Mouse (Mus musculus): ENCODE results near the gene Scap. TPM values are rescaled to one million over a fixed set of nuclear protein-coding genes. Genes with fewer than 3 reads are reported as not detected.

The Scap gene
- polyA plus RNA-seq, 1 experiment from 2014 or later, result 43.6 TPM

DNA sequence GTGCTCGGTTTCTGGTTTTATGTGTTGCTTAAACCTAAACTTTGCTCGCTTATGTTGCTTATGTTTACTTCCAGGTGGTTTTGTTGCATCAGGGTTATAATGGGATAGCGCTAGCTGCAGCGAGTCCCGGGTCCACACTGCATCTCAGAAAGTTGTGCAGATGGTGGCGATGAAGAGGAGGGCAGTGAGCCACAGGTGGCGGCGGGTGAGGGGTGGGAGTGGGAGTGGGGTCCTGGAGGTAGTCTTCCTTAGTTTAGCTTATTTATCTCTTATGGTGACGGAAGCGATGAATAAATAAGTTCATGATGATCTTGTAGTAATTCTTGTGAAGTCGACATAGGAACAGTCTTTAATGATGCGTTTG, 790 bp downstream of the Scap start:
- Histone ChIP-seq H3K4me1 (peaks cover 19% of the 10 kb centered on the region), H3K36me3 (no peaks in the 10 kb centered on the region), H3K4me3 (replicated peaks) (peak overlapping the region; percentile 73), H3K27ac (replicated peaks) (no peak overlapping the region), H3K9me3 (replicated peaks) (no peaks in the 10 kb centered on the region), H3K4me2 (replicated peaks) (peak overlapping the region; percentile 75), H3K27me3 (no peaks in the 10 kb centered on the region), H3K9ac (peak overlapping the region; percentile 62)
- WGBS, result 10% methylated on average over 12 of the region's 12 CpGs
- ATAC-seq (ENCODE audit: insufficient number of reproducible peaks, low FRiP score, low TSS enrichment, low read depth), result no peak

DNA sequence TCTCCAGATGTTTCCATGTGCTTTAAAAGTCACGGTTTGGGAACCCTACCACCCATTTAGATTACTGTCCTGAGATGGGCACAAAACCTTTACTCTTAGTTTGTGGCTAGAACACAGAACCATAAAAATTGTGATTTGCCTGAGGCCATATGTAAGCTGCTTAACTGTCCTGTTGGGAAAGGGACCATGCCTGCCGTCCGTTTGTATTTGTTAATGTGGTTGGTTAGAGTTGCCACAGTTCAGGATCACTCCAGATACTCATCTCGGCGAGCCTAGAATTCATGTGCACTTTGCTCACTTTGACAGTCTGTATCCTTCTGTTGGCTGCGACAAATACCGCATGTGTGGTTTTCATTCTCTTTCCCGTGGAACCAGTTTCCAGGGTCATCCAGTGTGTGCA, 1.8 kb downstream of the Scap start:
- H3K27ac ChIP-seq (replicated peaks), result no peak overlapping the region
- H3K4me2 ChIP-seq (replicated peaks), result no peak overlapping the region
- no peak overlapping the region for H3K9ac ChIP-seq
- H3K4me3 ChIP-seq (replicated peaks), result no peak overlapping the region
- no peak for ATAC-seq (ENCODE audit: insufficient number of reproducible peaks, low FRiP score, low TSS enrichment, low read depth)
- H3K27me3 ChIP-seq, result no peaks in the 10 kb centered on the region
- no peaks in the 10 kb centered on the region for H3K9me3 ChIP-seq (replicated peaks)
- peaks cover 20% of the 10 kb centered on the region for H3K4me1 ChIP-seq
- H3K36me3 ChIP-seq, result no peaks in the 10 kb centered on the region
- WGBS, result 43% methylated on average over 8 of the region's 8 CpGs

DNA sequence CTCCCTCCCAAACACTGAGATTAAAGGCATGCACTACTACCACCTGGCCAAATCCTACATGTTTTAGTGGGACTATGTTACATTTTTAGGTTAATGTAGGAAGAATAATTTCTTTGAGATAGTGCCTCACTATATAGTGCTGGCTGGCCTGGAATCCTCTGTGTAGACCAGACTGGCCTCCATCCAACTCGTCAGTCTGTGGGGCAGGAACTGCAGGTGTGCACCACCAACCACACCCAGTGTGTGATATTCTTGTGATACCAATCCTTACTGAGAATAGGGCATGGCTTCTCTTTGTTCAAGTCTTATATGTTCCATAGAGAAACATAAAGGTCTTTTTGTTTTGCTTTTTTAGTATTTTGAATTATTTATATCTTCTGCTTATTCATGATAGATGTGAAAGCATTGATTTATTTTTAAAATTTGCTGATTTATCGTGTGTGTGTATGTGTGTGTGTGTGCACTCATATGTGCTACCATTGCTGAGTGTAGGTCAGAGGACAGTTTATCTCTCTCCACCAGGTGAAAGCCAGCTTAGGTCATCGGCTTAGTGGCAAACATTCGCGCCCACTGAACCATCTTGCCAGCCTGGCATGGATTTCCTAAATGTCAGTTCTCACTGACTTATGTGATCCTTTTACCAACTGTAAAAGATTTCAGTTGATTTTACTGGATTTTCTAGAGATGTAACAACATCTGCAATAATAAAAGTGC, 7.1 kb downstream of the Scap start:
- Histone ChIP-seq H3K4me2 (replicated peaks) (no peak overlapping the region), H3K27ac (replicated peaks) (no peak overlapping the region), H3K36me3 (no peaks in the 10 kb centered on the region), H3K4me1 (0 out of 2 replicates have a peak, but pooled peaks cover 6% of the 10 kb centered on the region), H3K27me3 (no peaks in the 10 kb centered on the region), H3K9me3 (replicated peaks) (no peaks in the 10 kb centered on the region), H3K9ac (no peak overlapping the region), H3K4me3 (replicated peaks) (no peak overlapping the region)
- 86% methylated on average over 5 of the region's 5 CpGs for WGBS
- ATAC-seq (ENCODE audit: insufficient number of reproducible peaks, low FRiP score, low TSS enrichment, low read depth), result no peak

DNA sequence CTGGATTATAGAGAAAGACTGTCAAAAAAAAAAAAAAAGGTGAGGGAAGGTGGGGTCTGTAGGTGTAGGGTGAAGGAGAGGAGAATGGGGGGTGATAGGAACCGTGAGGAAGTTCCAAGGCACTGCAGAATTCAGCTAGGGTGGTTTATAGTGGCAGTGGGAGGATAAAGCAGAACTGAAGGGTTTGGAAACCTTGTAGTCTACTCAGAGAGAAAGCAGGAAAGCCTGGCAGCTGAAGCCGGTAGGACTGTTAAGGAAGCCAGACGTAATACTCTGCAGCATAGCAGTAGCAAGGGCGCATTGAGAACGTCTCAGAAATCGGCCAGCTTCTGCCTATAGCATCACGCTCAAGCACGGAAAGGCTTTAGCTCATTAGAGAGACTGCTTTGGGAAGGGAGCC, 8.9 kb downstream of the Scap start:
- 0 out of 2 replicates have a peak, but pooled peaks cover 4% of the 10 kb centered on the region for H3K4me1 ChIP-seq
- H3K4me3 ChIP-seq (replicated peaks), result no peak overlapping the region
- no peak overlapping the region for H3K4me2 ChIP-seq (replicated peaks)
- H3K27ac ChIP-seq (replicated peaks), result no peak overlapping the region
- no peaks in the 10 kb centered on the region for H3K27me3 ChIP-seq
- no peak for ATAC-seq (ENCODE audit: insufficient number of reproducible peaks, low FRiP score, low TSS enrichment, low read depth)
- no peaks in the 10 kb centered on the region for H3K36me3 ChIP-seq
- no peaks in the 10 kb centered on the region for H3K9me3 ChIP-seq (replicated peaks)
- 87% methylated on average over 8 of the region's 8 CpGs for WGBS
- no peak overlapping the region for H3K9ac ChIP-seq

- Histone ChIP-seq H3K36me3 (no peaks in the 10 kb centered on the region), H3K27me3 (no peaks in the 10 kb centered on the region), H3K9ac (no peak overlapping the region), H3K9me3 (replicated peaks) (no peaks in the 10 kb centered on the region), H3K4me1 (0 out of 2 replicates have a peak, but pooled peaks cover 2% of the 10 kb centered on the region), H3K4me3 (replicated peaks) (no peak overlapping the region), H3K27ac (replicated peaks) (no peak overlapping the region), H3K4me2 (replicated peaks) (no peak overlapping the region)
- WGBS, result 57% methylated on average over 6 of the region's 6 CpGs
- no peak for ATAC-seq (ENCODE audit: insufficient number of reproducible peaks, low FRiP score, low TSS enrichment, low read depth)
Observed at GRCm38 (mm10) chr9:110343805-110344204, 10.7 kb downstream of the Scap start.

DNA sequence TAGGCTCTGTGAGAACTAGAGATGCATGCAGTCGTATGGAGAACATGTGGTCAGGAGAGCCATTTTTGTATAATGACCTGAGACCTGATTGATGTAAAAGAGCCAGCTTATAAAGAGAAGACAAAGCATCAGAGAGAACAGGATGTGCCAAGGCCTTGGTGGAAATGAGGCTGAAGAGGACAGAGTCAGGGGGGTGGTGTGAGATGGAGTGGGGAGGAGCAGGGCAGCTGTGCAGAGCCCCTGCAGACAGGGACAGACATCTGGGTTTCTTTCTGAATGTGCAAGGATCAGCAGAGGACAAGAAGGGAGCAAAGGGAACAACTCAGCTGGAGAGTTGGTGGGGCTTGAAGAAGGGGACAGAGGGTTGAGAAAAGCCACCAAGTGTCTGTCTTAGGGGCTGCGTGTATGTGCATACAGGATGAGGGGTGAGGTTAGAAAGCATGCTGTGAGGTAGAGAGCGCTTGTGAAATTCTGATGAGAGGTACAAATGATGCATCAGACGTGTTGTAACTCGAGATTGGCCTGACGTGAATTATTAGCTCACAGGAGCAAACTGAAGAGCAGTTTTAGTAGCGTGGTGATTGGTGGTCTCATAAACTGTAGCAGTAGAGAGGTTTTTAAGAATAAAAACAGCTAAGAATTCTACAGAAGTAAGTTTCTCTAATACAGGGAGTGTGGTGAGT, 12.1 kb downstream of the Scap start:
- 51% methylated on average over 7 of the region's 7 CpGs for WGBS
- Histone ChIP-seq H3K4me2 (replicated peaks) (no peak overlapping the region), H3K9me3 (replicated peaks) (no peaks in the 10 kb centered on the region), H3K4me1 (peaks cover 12% of the 10 kb centered on the region), H3K36me3 (no peaks in the 10 kb centered on the region), H3K27me3 (no peaks in the 10 kb centered on the region), H3K9ac (no peak overlapping the region), H3K4me3 (replicated peaks) (no peak overlapping the region), H3K27ac (replicated peaks) (peak overlapping the region; percentile 34; the same call in 1 of the 2 replicates)
- ATAC-seq (ENCODE audit: insufficient number of reproducible peaks, low FRiP score, low TSS enrichment, low read depth), result no peak

DNA sequence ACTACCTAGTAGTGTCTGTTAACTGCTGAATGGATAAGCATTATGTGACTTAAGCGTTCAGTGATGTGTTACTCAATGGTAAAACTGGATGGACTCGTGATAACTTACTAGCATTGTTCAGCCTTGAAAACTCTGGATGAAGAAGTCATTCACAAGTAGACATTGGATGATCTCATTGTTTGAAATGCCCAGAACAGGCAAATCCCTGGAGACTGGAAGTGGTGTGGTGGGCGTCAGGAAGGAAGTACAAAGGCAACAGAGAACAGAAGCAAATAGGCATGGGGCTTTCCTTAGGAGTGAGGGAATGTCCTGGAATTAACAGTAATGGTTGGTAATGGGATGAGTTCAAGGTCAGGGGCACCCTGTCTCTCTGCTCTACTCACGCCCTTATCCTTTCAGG, 15.8 kb downstream of the Scap start:
- Histone ChIP-seq H3K4me2 (replicated peaks) (no peak overlapping the region), H3K4me1 (peaks cover 17% of the 10 kb centered on the region), H3K9me3 (replicated peaks) (no peaks in the 10 kb centered on the region), H3K27me3 (no peaks in the 10 kb centered on the region), H3K27ac (replicated peaks) (no peak overlapping the region), H3K36me3 (peaks cover 1% of the 10 kb centered on the region), H3K4me3 (replicated peaks) (no peak overlapping the region), H3K9ac (no peak overlapping the region)
- 69% methylated on average over 4 of the region's 4 CpGs for WGBS
- no peak for ATAC-seq (ENCODE audit: insufficient number of reproducible peaks, low FRiP score, low TSS enrichment, low read depth)

DNA sequence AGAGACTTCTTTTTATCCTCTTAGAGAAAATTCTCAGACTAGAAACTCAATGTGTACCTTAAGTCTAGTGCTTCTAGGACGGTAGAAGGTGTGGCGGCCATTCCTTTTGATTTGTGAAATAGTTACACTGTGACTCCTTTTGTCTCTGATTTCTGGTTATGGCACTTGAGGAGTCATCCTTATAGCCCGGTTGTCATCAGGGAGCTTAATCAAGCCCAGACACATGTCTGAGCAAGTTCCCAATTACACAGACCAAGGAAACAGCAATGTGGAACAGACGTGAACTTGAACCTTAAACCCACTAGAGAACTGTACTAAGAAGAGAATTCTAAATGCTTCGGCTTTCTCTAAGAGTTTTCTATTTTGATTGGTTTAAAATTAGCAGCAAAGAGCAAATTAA, 17.1 kb downstream of the Scap start:
- Histone ChIP-seq H3K27me3 (no peaks in the 10 kb centered on the region), H3K9me3 (replicated peaks) (no peaks in the 10 kb centered on the region), H3K27ac (replicated peaks) (peak overlapping the region; percentile 13; the same call in 1 of the 2 replicates), H3K4me2 (replicated peaks) (no peak overlapping the region), H3K9ac (no peak overlapping the region), H3K4me3 (replicated peaks) (no peak overlapping the region), H3K36me3 (peaks cover 13% of the 10 kb centered on the region), H3K4me1 (peaks cover 17% of the 10 kb centered on the region)
- 36% methylated on average over 5 of the region's 5 CpGs for WGBS
- ATAC-seq (ENCODE audit: insufficient number of reproducible peaks, low FRiP score, low TSS enrichment, low read depth), result no peak

GRCm38 (mm10) chr9:110350612-110351011, 17.5 kb downstream of the Scap start:
- H3K4me1 ChIP-seq, result peaks cover 17% of the 10 kb centered on the region
- 56% methylated on average over 5 of the region's 5 CpGs for WGBS
- no peaks in the 10 kb centered on the region for H3K27me3 ChIP-seq
- peaks cover 17% of the 10 kb centered on the region for H3K36me3 ChIP-seq
- ATAC-seq (ENCODE audit: insufficient number of reproducible peaks, low FRiP score, low TSS enrichment, low read depth), result 0 out of 2 replicates have a peak, but pooled peaks have one; percentile 16
- no peak overlapping the region for H3K4me3 ChIP-seq (replicated peaks)
- no peak overlapping the region for H3K9ac ChIP-seq
- H3K9me3 ChIP-seq (replicated peaks), result no peaks in the 10 kb centered on the region
- no peak overlapping the region for H3K4me2 ChIP-seq (replicated peaks)
- peak overlapping the region; percentile 36; the same call in 1 of the 2 replicates for H3K27ac ChIP-seq (replicated peaks)

GRCm38 (mm10) chr9:110351350-110351749, 18.3 kb downstream of the Scap start:
- Histone ChIP-seq H3K4me2 (replicated peaks) (no peak overlapping the region), H3K27ac (replicated peaks) (no peak overlapping the region), H3K4me3 (replicated peaks) (no peak overlapping the region), H3K9me3 (replicated peaks) (no peaks in the 10 kb centered on the region), H3K36me3 (peaks cover 21% of the 10 kb centered on the region), H3K27me3 (no peaks in the 10 kb centered on the region), H3K4me1 (peaks cover 17% of the 10 kb centered on the region), H3K9ac (no peak overlapping the region)
- WGBS, result 80% methylated on average over 2 of the region's 2 CpGs
- no peak for ATAC-seq (ENCODE audit: insufficient number of reproducible peaks, low FRiP score, low TSS enrichment, low read depth)

- peaks cover 17% of the 10 kb centered on the region for H3K4me1 ChIP-seq
- no peak overlapping the region for H3K4me3 ChIP-seq (replicated peaks)
- H3K27me3 ChIP-seq, result no peaks in the 10 kb centered on the region
- no peak overlapping the region for H3K4me2 ChIP-seq (replicated peaks)
- H3K9me3 ChIP-seq (replicated peaks), result no peaks in the 10 kb centered on the region
- no peak for ATAC-seq (ENCODE audit: insufficient number of reproducible peaks, low FRiP score, low TSS enrichment, low read depth)
- peaks cover 21% of the 10 kb centered on the region for H3K36me3 ChIP-seq
- no peak overlapping the region for H3K9ac ChIP-seq
- WGBS, result 78% methylated on average over 8 of the region's 8 CpGs
- H3K27ac ChIP-seq (replicated peaks), result no peak overlapping the region
Observed at GRCm38 (mm10) chr9:110351932-110352632, 19.0 kb downstream of the Scap start.
